Mouse (Mus musculus) midbrain, embryonic 13.5 days (tissue): Measurements from ENCODE around the gene Mgp. TPM values are rescaled to one million over a fixed set of nuclear protein-coding genes. Genes with fewer than 3 reads are reported as not detected.

ENCODE experiments used
- ATAC-seq: fragments of 200-750 bp; cut with Nextera tagmentation; 2 replicates; pipeline ENCODE4 v1.8.0; 2017; ENCODE audit warnings: mild to moderate bottlenecking, moderate TSS enrichment, moderate library complexity
- H3K27ac ChIP-seq: fragments of 300-500 bp; sonication (generic); 2 replicates; pipeline ENCODE4 v1.5.1; 2015; ENCODE audit warnings: inconsistent platforms, mild to moderate bottlenecking, moderate library complexity
- H3K27me3 ChIP-seq: fragments of 300-500 bp; sonication (generic); 2 replicates; pipeline ENCODE4 v1.6.1; 2015; ENCODE audit warnings: mild to moderate bottlenecking, inconsistent platforms
- H3K36me3 ChIP-seq: fragments of 300-500 bp; sonication (generic); 2 replicates; pipeline ENCODE4 v1.6.1; 2015; ENCODE audit warnings: mild to moderate bottlenecking, inconsistent platforms
- H3K4me1 ChIP-seq: fragments of 300-500 bp; sonication (generic); replicated peaks from 2 replicates; pipeline ENCODE4 v1.6.1; 2015; ENCODE audit warnings: inconsistent platforms
- H3K4me2 ChIP-seq: fragments of 300-500 bp; sonication (generic); replicated peaks from 2 replicates; pipeline ENCODE4 v1.6.1; 2015; ENCODE audit warnings: moderate library complexity, mild to moderate bottlenecking, inconsistent platforms
- H3K4me3 ChIP-seq: fragments of 300-500 bp; sonication (generic); replicated peaks from 2 replicates; pipeline ENCODE4 v1.5.1; 2015; ENCODE audit warnings: mild to moderate bottlenecking, inconsistent platforms
- H3K9ac ChIP-seq: fragments of 300-500 bp; sonication (generic); replicated peaks from 2 replicates; pipeline ENCODE4 v1.6.1; 2015; ENCODE audit warnings: mild to moderate bottlenecking, inconsistent platforms
- H3K9me3 ChIP-seq: fragments of 300-500 bp; sonication (generic); 2 replicates; pipeline ENCODE4 v1.6.1; 2016; ENCODE audit warnings: mild to moderate bottlenecking, inconsistent platforms
- WGBS: fragments of 180-500 bp; shearing (Covaris S2); methylation state at CpG from one replicate; pipeline ENCODE4 v1.1.7; 2015; 5-methylcytosine and 5-hydroxymethylcytosine counted together
- polyA plus RNA-seq: library from polyadenylated mRNA; unstranded; fragments of >200 nt; fragmentation: Nextera tagmentation; extraction: Ambion mirVana; gene quantifications from 2 replicates; pipeline ENCODE4 v1.2.1, GENCODE M21; 2015

Mgp gene
- polyA plus RNA-seq: 2.7 TPM in 2 replicates

DNA sequence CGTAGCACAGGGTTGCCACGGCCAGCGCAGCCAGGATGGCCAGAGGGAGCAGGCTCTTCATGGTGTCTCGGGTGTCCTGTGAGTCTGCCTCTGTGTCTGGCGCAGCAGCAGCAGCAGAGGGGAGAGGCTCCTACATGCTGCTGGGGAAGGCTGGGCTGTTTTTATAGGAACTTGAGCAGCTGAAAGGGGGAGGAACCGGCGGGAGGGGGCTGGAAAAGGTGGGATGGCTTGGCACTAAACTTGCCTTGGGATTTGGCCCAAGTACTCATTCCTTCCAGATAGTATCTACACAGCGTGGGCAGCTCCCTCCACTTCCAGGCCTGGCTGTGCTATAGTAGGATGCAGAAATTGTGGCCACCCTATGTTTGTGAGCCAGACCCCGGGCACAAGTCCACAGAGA lies at the start of gene Mgp:
TSS of gene Mgp (minus strand) at position 154 of the 400 bp plus-strand sequence.
- H3K9me3 ChIP-seq: no peaks in the 10 kb centered on the region
- H3K4me2 ChIP-seq: no peak within 1 kb of the TSS
- H3K27ac ChIP-seq: no peak within 1 kb of the TSS
- no peaks in the 10 kb centered on the region for H3K27me3 ChIP-seq
- ATAC-seq: no peak
- 65% methylated on average over 9 of the region's 9 CpGs for WGBS
- H3K4me1 ChIP-seq: 0 out of 2 replicates have a peak, but pooled peaks cover 3% of the 10 kb centered on the region
- H3K36me3 ChIP-seq: no peaks in the 10 kb centered on the region
- H3K4me3 ChIP-seq: no peak within 1 kb of the TSS
- H3K9ac ChIP-seq: no peak within 1 kb of the TSS

DNA sequence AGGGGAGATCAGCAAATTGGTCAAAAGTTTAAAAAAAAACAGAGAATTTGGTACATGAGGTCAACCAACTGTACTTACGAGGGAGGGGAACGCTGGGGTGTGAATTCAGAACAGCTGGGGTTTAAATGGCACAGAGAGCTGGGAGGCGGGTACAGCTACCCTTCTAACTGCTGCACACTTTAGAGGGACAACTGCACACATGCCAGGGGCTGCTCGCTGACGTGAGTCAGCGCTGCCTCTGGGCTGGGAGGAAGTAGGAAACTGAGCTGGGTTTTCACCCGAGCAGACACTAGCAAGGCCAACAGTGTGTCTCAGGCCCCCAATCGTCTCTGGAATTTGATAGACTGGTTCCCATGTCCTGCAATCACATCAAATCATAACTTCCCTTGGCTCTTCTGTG lies 49.4 kb upstream of the Mgp start:
- ATAC-seq: no peak
- no peaks in the 10 kb centered on the region for H3K4me1 ChIP-seq
- WGBS: 89% methylated on average over 8 of the region's 8 CpGs

DNA sequence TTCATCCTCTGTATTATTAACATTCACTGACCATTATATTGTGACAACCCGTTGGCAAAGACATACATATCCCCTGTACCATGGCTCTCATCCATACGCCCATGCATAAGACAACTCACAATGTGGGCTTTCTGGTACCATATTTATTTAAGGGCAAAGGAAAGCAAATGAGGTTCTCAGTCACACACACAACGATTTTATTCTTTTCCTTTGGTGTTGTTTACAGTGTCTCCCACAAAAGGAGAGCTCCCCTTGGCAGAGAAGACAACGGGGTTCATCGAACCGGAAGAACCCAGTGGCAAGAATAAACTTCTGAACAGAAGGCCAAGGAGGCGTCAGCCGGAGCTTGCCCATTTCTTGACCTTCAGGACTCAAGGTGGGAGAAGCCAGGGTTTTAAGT lies 47.9 kb upstream of the Mgp start, which contains the start of gene Pde6h:
TSS of gene Pde6h (plus strand) at position 301 of the 400 bp plus-strand sequence.
- H3K27me3 ChIP-seq: no peaks in the 10 kb centered on the region
- no peak within 1 kb of the TSS for H3K4me2 ChIP-seq
- ATAC-seq: no peak
- no peaks in the 10 kb centered on the region for H3K9me3 ChIP-seq
- H3K27ac ChIP-seq: no peak within 1 kb of the TSS
- no peaks in the 10 kb centered on the region for H3K4me1 ChIP-seq
- WGBS: 92% methylated on average over 8 of the region's 8 CpGs
- H3K9ac ChIP-seq: no peak within 1 kb of the TSS
- no peaks in the 10 kb centered on the region for H3K36me3 ChIP-seq
- no peak within 1 kb of the TSS for H3K4me3 ChIP-seq

More for the DNA sequence above, 49.4 kb upstream of the Mgp start:
- Histone ChIP-seq H3K36me3 (no peaks in the 10 kb centered on the region), H3K9ac (no peak overlapping the region), H3K27ac (no peak overlapping the region), H3K4me2 (no peak overlapping the region), H3K9me3 (no peaks in the 10 kb centered on the region), H3K4me3 (no peak overlapping the region), H3K27me3 (no peaks in the 10 kb centered on the region)

DNA sequence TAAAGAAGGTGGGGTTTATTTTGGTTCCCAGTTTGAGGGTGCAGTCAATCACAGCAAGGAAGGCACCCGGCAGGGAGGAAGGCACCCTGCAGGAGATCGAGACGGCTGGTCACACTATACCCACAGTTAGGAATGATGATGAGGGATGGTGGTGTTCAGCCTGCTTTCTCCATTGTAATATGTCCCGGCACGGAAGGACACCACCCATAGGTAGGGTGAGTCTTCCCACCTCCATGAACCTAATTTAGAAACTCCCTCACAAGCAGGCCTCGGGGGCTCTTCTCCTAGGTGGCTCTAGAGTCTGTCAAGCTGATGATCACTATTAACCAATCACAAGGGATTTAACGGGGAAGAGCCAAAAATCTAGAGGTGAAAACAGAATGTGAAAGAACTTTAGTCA lies 47.2 kb upstream of the Mgp start:
- Histone ChIP-seq H3K27ac (no peak overlapping the region), H3K9me3 (no peaks in the 10 kb centered on the region), H3K4me2 (no peak overlapping the region), H3K9ac (no peak overlapping the region), H3K4me3 (no peak overlapping the region), H3K27me3 (no peaks in the 10 kb centered on the region), H3K4me1 (no peaks in the 10 kb centered on the region), H3K36me3 (no peaks in the 10 kb centered on the region)
- no peak for ATAC-seq
- 90% methylated on average over 7 of the region's 7 CpGs for WGBS

DNA sequence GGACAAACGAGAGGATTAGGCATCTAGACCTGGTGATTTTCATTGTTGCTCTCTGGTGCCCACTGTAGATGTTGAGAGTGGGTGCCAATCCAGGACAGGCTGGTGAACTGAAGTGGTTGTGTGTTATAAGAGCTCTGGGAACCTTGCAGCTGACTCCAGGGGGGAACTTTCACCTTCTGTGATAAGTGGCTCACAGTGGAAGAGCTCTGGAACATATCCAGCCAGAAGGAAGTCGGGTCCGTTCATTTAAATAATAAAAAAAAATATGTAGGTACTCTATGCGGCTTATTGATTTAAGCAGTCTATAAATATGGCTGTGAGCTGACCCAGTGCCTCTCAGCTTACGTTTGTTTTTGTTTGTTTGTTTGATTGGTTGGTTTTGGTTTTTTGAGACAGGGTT lies 46.5 kb upstream of the Mgp start, which contains the start of gene Erp27:
TSS of gene Erp27 (minus strand) at position 101 of the 400 bp plus-strand sequence.
- Histone ChIP-seq H3K4me1 (no peaks in the 10 kb centered on the region), H3K4me2 (no peak within 1 kb of the TSS), H3K27ac (no peak within 1 kb of the TSS), H3K9me3 (no peaks in the 10 kb centered on the region), H3K4me3 (no peak within 1 kb of the TSS), H3K27me3 (no peaks in the 10 kb centered on the region), H3K36me3 (no peaks in the 10 kb centered on the region), H3K9ac (no peak within 1 kb of the TSS)
- 84% methylated on average over 5 of the region's 5 CpGs for WGBS
- ATAC-seq: no peak

DNA sequence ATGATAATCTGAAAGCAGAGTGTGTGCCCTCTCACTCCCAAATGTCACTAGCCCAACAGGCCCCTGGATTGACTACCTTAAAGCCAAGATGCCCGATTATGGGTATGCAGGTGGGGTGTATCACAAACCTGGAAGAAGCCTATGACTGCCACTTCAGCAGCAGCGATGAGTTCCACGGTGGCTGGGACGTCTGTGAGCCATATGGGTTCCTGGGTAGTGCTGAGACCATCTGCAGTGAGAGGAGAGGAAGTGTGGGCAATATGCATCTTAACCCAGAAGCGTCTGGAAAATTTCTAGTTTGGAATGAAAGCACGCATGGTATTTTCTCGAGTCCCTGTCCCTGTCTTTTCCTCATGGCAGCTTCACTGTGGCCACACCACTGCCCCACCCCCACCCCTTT lies 46.0 kb upstream of the Mgp start:
- WGBS: 86% methylated on average over 7 of the region's 7 CpGs
- ATAC-seq: no peak

DNA sequence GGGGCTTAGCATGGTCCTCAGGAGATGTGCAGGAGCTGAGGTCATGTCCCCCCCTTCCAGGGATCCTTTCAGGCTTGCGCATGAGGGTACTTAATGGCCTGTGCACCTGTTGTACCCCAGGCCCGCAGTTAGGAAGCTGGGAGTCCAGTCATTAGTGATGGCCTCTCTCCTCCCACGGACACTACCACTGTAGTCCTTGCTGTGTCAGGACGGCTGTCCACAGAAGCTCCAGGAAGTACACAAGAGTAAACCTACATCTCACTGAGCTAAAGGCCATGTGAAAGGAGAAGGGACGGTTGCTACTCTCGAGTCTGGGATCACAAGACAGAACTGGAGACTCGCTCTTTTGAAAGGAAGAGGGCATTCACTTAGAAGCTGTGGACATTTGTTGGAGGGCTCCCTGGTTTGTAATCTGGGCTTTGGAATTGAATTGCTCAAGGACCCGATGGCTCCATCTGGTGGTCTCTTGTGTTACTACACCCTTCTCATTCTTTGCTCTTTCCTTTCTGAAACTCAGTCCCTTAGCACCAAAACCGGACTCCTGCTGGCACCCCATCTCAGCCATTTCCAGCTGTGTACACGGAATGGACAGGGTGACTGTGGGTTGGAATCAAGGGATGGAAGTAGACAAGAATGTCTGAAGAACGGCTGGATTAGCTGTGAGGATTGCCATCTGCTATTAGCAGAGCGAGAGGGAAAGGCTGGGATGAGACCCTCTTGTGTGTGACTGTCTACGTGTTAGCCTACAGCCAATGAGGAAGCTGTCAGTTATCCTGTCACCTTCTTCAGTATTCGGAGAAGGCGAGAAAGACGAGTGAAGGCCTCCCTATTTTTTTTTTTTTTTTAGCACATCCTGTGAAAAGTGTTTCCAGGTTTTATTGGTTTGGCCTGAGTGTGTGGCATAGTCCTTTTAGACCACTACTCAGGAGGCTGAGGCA lies 45.0 kb upstream of the Mgp start:
- H3K4me1 ChIP-seq: no peaks in the 10 kb centered on the region
- H3K4me2 ChIP-seq: no peak overlapping the region
- no peaks in the 10 kb centered on the region for H3K27me3 ChIP-seq
- H3K4me3 ChIP-seq: no peak overlapping the region
- 0 out of 2 replicates have a peak, but pooled peaks have one; percentile 55 for ATAC-seq
- H3K36me3 ChIP-seq: no peaks in the 10 kb centered on the region
- no peak overlapping the region for H3K9ac ChIP-seq
- no peaks in the 10 kb centered on the region for H3K9me3 ChIP-seq
- 48% methylated on average over 16 of the region's 16 CpGs for WGBS
- H3K27ac ChIP-seq: no peak overlapping the region

More for the DNA sequence above, 46.0 kb upstream of the Mgp start:
- no peaks in the 10 kb centered on the region for H3K27me3 ChIP-seq
- no peak overlapping the region for H3K4me2 ChIP-seq
- no peak overlapping the region for H3K4me3 ChIP-seq
- H3K9ac ChIP-seq: no peak overlapping the region
- no peaks in the 10 kb centered on the region for H3K36me3 ChIP-seq
- no peak overlapping the region for H3K27ac ChIP-seq
- H3K4me1 ChIP-seq: no peaks in the 10 kb centered on the region
- H3K9me3 ChIP-seq: no peaks in the 10 kb centered on the region

DNA sequence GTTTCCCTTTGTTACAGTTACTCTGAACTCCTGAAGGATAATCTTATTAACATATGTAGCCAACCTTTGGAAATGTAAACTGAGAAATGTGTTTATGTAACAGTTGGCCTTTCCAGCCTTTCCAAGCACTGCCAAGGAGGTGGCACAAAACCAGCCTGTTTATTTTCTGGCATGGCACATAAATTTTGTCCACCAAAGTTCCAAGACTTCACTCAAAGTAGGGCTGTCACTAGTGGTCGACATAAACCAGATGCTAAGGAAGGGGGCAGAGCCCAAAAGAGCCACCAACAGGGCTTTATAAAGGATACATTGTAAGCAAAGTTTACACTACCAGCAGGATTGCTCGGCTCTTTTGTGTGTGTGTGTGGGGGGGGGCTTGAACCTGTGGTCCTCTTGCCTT lies 42.3 kb upstream of the Mgp start:
- H3K9me3 ChIP-seq: no peaks in the 10 kb centered on the region
- H3K9ac ChIP-seq: no peak overlapping the region
- H3K27me3 ChIP-seq: no peaks in the 10 kb centered on the region
- WGBS: 14% methylated on average over 2 of the region's 2 CpGs
- no peak overlapping the region for H3K4me2 ChIP-seq
- no peaks in the 10 kb centered on the region for H3K36me3 ChIP-seq
- H3K4me3 ChIP-seq: no peak overlapping the region
- peaks cover 8% of the 10 kb centered on the region; the same call in 1 of the 2 replicates for H3K4me1 ChIP-seq
- no peak overlapping the region for H3K27ac ChIP-seq
- ATAC-seq: no peak

DNA sequence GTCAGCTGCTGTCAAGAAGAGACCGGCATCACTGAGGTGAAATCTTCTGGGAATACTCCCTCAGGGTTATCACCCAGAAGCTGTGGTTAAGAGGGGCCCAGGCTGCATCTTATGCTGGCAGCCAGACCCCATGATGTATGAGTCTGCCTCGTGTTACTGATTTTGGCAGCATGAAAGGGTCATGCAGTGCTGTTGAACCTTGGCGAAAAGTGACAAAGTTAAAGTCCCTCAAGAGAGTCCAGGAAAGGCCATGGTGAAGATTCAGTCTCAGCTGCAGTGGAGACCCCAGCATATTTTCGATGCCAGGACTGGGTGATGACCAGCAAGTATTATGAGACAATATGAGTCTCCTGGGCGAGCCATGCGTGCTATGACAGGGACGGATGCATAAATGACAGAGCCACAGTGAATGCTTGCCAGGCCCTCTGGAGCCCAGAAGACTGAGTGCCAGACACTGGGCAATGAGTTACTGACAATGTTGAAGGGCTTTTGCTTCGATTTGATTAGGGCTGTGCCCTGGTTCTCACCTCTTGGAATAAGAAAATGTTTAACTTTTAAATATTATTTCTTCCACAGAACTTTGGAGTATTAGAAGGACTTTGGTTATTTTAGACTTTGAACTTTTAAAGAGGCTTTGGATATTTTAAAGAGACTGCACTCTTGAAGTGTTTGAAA lies 40.2 kb upstream of the Mgp start:
- Histone ChIP-seq H3K27ac (no peak overlapping the region), H3K27me3 (no peaks in the 10 kb centered on the region), H3K9ac (no peak overlapping the region), H3K4me2 (no peak overlapping the region), H3K36me3 (no peaks in the 10 kb centered on the region), H3K4me1 (peaks cover 8% of the 10 kb centered on the region; the same call in 1 of the 2 replicates), H3K9me3 (no peaks in the 10 kb centered on the region), H3K4me3 (no peak overlapping the region)
- WGBS: 88% methylated on average over 8 of the region's 8 CpGs
- ATAC-seq: no peak

DNA sequence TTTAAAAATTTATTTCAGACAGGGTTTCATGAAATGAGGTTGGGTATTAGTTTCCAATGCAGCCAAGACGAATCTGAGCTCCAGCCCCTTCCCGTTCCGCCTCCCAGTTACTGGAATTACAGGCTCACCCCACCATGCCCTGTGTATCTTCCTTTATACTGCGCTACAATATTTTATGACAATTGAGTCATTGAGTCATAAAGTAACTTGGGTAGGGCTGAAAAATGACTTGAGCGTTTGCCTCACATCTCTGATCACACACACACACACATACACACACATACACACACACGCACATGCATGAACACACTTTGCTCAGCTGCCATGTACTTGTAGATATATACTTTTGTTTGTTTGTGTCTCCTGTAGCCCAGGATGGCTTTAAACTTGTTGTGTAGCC lies 38.6 kb upstream of the Mgp start:
- Histone ChIP-seq H3K4me1 (peaks cover 8% of the 10 kb centered on the region; the same call in 1 of the 2 replicates), H3K27me3 (no peaks in the 10 kb centered on the region), H3K36me3 (no peaks in the 10 kb centered on the region), H3K27ac (no peak overlapping the region), H3K9me3 (no peaks in the 10 kb centered on the region), H3K4me3 (no peak overlapping the region), H3K4me2 (no peak overlapping the region), H3K9ac (no peak overlapping the region)
- 93% methylated on average over 6 of the region's 6 CpGs for WGBS
- no peak for ATAC-seq

DNA sequence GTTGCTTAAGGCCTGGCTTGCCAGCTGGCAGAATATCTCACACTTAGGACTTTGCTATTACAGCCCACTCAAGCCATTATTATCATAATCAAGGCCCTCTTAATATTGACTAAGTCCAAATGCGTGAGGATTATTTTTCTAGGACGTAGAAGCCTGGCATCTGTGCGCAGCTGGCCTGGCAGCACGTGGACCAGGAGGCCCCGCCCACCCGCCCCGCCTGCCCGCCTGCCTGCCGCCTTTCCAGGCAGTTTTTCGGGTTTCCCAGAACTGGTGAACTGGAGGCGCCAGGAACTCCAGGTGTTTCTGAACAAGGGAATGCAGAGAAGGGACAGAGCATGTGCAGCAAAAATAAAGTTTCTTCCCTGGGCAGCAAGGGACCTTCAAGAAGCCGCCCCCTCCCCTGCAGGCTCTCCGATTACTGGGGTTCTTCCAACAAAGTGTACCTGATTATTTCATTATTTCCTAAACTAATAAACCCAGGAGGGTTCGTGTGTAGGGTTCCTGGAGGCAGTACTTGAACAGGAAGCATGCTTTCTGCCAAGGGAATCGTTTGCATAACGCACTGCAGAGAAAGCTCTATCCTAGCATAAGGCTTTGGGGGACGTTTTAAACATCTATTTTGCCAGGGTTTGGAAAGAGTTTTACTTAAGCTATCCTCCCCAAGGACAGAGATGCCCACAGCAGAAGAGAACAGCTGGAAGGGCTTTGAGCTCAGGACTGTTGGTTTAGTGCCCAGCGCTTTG lies 37.9 kb upstream of the Mgp start:
- H3K27me3 ChIP-seq: no peaks in the 10 kb centered on the region
- 16% methylated on average over 18 of the region's 18 CpGs for WGBS
- H3K36me3 ChIP-seq: no peaks in the 10 kb centered on the region
- peak overlapping the region; percentile 52 for H3K4me2 ChIP-seq
- H3K9ac ChIP-seq: 0 out of 2 replicates have a peak overlapping the region, but pooled peaks have one; percentile 25
- H3K27ac ChIP-seq: no peak overlapping the region
- H3K4me3 ChIP-seq: peak overlapping the region; percentile 18; the same call in 1 of the 2 replicates
- no peaks in the 10 kb centered on the region for H3K9me3 ChIP-seq
- ATAC-seq: peak; percentile 69
- peaks cover 8% of the 10 kb centered on the region; the same call in 1 of the 2 replicates for H3K4me1 ChIP-seq
